22 mouse cellular contexts compared by ENCODE assay signal in genomic region chr1:43781195-43781594, GRCm38 (mm10). TPM values are rescaled to one million over a fixed set of nuclear protein-coding genes. Genes with fewer than 3 reads are reported as not detected.
DNase-seq lines count a peak whose midpoint lies in the region; ATAC-seq and TF ChIP-seq lines count a peak whose summit lies in the region.
"Had no signal": no experiment of that assay in that cellular context is flagged by ENCODE, and none has a peak within 500 bp of the region (broad histone marks: within the 10 kb centered on the region; RNA-seq: fewer than 3 reads in every experiment).

No protein-coding gene starts in this region.

- H3K4me3 ChIP-seq in embryonic facial prominence, embryonic 14.5 days (ENCODE audit: low read depth, low read length): no peak overlapping the region
- no peak overlapping the region for H3K4me3 ChIP-seq in embryonic facial prominence, embryonic 10.5 days
- H3K4me3 ChIP-seq in heart, embryonic 15.5 days: no peak overlapping the region
- no peak overlapping the region for H3K4me3 ChIP-seq in lung, embryonic 16.5 days (ENCODE audit: low read length)
- no peak overlapping the region for H3K4me3 ChIP-seq in lung, postnatal 0 days (ENCODE audit: low read depth, low read length)
- H3K4me3 ChIP-seq in stomach, postnatal 0 days (ENCODE audit: low read depth, low read length): no peak overlapping the region
- H3K4me3 ChIP-seq: erythroblast, embryonic 14.5 days; left cerebral cortex, adult 2 months; liver, embryonic 12.5 days had no signal

- no peak overlapping the region for H3K9ac ChIP-seq in embryonic facial prominence, embryonic 14.5 days (ENCODE audit: low read depth, low read length)
- no peak overlapping the region for H3K9ac ChIP-seq in heart, embryonic 15.5 days
- no peak overlapping the region for H3K9ac ChIP-seq in lung, embryonic 16.5 days (ENCODE audit: low read length)
- no peak overlapping the region for H3K9ac ChIP-seq in lung, postnatal 0 days (replicated peaks; ENCODE audit: low read depth)
- H3K9ac ChIP-seq in stomach, postnatal 0 days (ENCODE audit: low read length): no peak overlapping the region
- H3K9ac ChIP-seq: hindbrain, embryonic 14.5 days; liver, embryonic 12.5 days had no signal

- H3K4me2 ChIP-seq in embryonic facial prominence, embryonic 14.5 days (ENCODE audit: low read depth, low read length): no peak overlapping the region
- H3K4me2 ChIP-seq in heart, embryonic 15.5 days: no peak overlapping the region
- H3K4me2 ChIP-seq in lung, embryonic 16.5 days (ENCODE audit: low read depth, low read length): no peak overlapping the region
- H3K4me2 ChIP-seq in lung, postnatal 0 days (replicated peaks; ENCODE audit: low read depth, low read length): no peak overlapping the region
- no peak overlapping the region for H3K4me2 ChIP-seq in stomach, postnatal 0 days (replicated peaks; ENCODE audit: low read depth)
- H3K4me2 ChIP-seq: hindbrain, embryonic 14.5 days; liver, embryonic 12.5 days had no signal

- ATAC-seq in embryonic facial prominence, embryonic 14.5 days (ENCODE audit: low read depth): 0 out of 2 replicates have a peak, but pooled peaks have one; percentile 44
- 0 out of 2 replicates have a peak, but pooled peaks have one; percentile 50 for ATAC-seq in heart, embryonic 15.5 days (replicated peaks; ENCODE audit: insufficient number of reproducible peaks, insufficient read depth, low FRiP score, low read depth)
- 0 out of 2 replicates have a peak, but pooled peaks have one; percentile 47 for ATAC-seq in lung, embryonic 16.5 days (ENCODE audit: low read depth)
- ATAC-seq in lung, postnatal 0 days: no peak
- no peak; the same call in 1 of the 2 replicates for ATAC-seq in stomach, postnatal 0 days (ENCODE audit: low FRiP score, low TSS enrichment)
- ATAC-seq: forebrain, embryonic 16.5 days; liver, embryonic 12.5 days had no signal

- no peak for TF ChIP-seq EP300 in lung, postnatal 0 days (IDR thresholded peaks at IDR 0.05)
- TF ChIP-seq EP300 in stomach, postnatal 0 days (optimal IDR thresholded peaks at IDR 0.05): no peak

- no peak for TF ChIP-seq CTCF in lung, postnatal 0 days (IDR thresholded peaks at IDR 0.05)
- TF ChIP-seq CTCF in stomach, postnatal 0 days (IDR thresholded peaks at IDR 0.05; ENCODE audit: low read depth): no peak

- H3K36me3 ChIP-seq in embryonic facial prominence, embryonic 14.5 days (ENCODE audit: control insufficient read depth, insufficient read depth, low read length): peaks cover 24% of the 10 kb centered on the region
- H3K36me3 ChIP-seq in embryonic facial prominence, embryonic 10.5 days (replicated peaks): peaks cover 48% of the 10 kb centered on the region
- peaks cover 7% of the 10 kb centered on the region; the same call in 1 of the 2 replicates for H3K36me3 ChIP-seq in heart, embryonic 15.5 days
- peaks cover 3% of the 10 kb centered on the region for H3K36me3 ChIP-seq in lung, embryonic 16.5 days (ENCODE audit: control insufficient read depth, insufficient read depth, low read length)
- no peaks in the 10 kb centered on the region for H3K36me3 ChIP-seq in lung, postnatal 0 days (ENCODE audit: insufficient read depth, low read length)
- H3K36me3 ChIP-seq in stomach, postnatal 0 days (ENCODE audit: control insufficient read depth, insufficient read depth, low read length): peaks cover 8% of the 10 kb centered on the region; the same call in 1 of the 2 replicates

- no peaks in the 10 kb centered on the region for H3K4me1 ChIP-seq in embryonic facial prominence, embryonic 14.5 days (ENCODE audit: control insufficient read depth, insufficient read depth, low read length)
- H3K4me1 ChIP-seq in embryonic facial prominence, embryonic 10.5 days: 0 out of 2 replicates have a peak, but pooled peaks cover 4% of the 10 kb centered on the region
- peaks cover 18% of the 10 kb centered on the region for H3K4me1 ChIP-seq in heart, embryonic 15.5 days (replicated peaks)
- peaks cover 5% of the 10 kb centered on the region; the same call in 1 of the 2 replicates for H3K4me1 ChIP-seq in lung, embryonic 16.5 days (replicated peaks; ENCODE audit: control insufficient read depth, insufficient read depth, low read length)
- no peaks in the 10 kb centered on the region for H3K4me1 ChIP-seq in lung, postnatal 0 days (ENCODE audit: insufficient read depth, low read depth, low read length)
- no peaks in the 10 kb centered on the region for H3K4me1 ChIP-seq in stomach, postnatal 0 days (replicated peaks; ENCODE audit: control insufficient read depth, insufficient read depth)
- H3K4me1 ChIP-seq: liver, embryonic 12.5 days had no signal

- no peak overlapping the region for H3K27ac ChIP-seq in embryonic facial prominence, embryonic 14.5 days (replicated peaks; ENCODE audit: low read depth, low read length)
- H3K27ac ChIP-seq in embryonic facial prominence, embryonic 10.5 days (replicated peaks): no peak overlapping the region
- H3K27ac ChIP-seq in heart, embryonic 15.5 days: no peak overlapping the region
- no peak overlapping the region; the same call in 1 of the 2 replicates for H3K27ac ChIP-seq in lung, embryonic 16.5 days (ENCODE audit: low read length)
- no peak overlapping the region; the same call in 1 of the 2 replicates for H3K27ac ChIP-seq in lung, postnatal 0 days (ENCODE audit: low read length)
- peak overlapping the region; percentile 92 for H3K27ac ChIP-seq in stomach, postnatal 0 days (replicated peaks)
- H3K27ac ChIP-seq: hindbrain, embryonic 14.5 days; liver, embryonic 12.5 days had no signal

- H3K27me3 ChIP-seq in embryonic facial prominence, embryonic 14.5 days (replicated peaks; ENCODE audit: control insufficient read depth, insufficient read depth, low read length): no peaks in the 10 kb centered on the region
- H3K27me3 ChIP-seq in embryonic facial prominence, embryonic 10.5 days (replicated peaks; ENCODE audit: low read depth, poor library complexity, severe bottlenecking): no peaks in the 10 kb centered on the region
- H3K27me3 ChIP-seq in heart, embryonic 15.5 days: no peaks in the 10 kb centered on the region
- H3K27me3 ChIP-seq in lung, embryonic 16.5 days (ENCODE audit: control insufficient read depth, insufficient read depth, low read depth, low read length): no peaks in the 10 kb centered on the region
- no peaks in the 10 kb centered on the region for H3K27me3 ChIP-seq in lung, postnatal 0 days (replicated peaks; ENCODE audit: insufficient read depth, low read length)
- H3K27me3 ChIP-seq in stomach, postnatal 0 days (ENCODE audit: control insufficient read depth, insufficient read depth, low read length): no peaks in the 10 kb centered on the region
- H3K27me3 ChIP-seq: liver, embryonic 12.5 days had no signal

- no peaks in the 10 kb centered on the region for H3K9me3 ChIP-seq in embryonic facial prominence, embryonic 14.5 days (ENCODE audit: control insufficient read depth, low read length)
- no peaks in the 10 kb centered on the region; the same call in 1 of the 2 replicates for H3K9me3 ChIP-seq in embryonic facial prominence, embryonic 10.5 days
- H3K9me3 ChIP-seq in heart, embryonic 15.5 days (replicated peaks): no peaks in the 10 kb centered on the region
- no peaks in the 10 kb centered on the region for H3K9me3 ChIP-seq in lung, embryonic 16.5 days (ENCODE audit: control insufficient read depth, low read length)
- H3K9me3 ChIP-seq in lung, postnatal 0 days (ENCODE audit: low read length): no peaks in the 10 kb centered on the region
- no peaks in the 10 kb centered on the region for H3K9me3 ChIP-seq in stomach, postnatal 0 days (ENCODE audit: control insufficient read depth, low read length)
- H3K9me3 ChIP-seq: liver, embryonic 12.5 days had no signal

- no peak for DNase-seq in embryonic facial prominence, embryonic 14.5 days (ENCODE audit: low spot score)
- no peak for DNase-seq in embryonic facial prominence, embryonic 10.5 days (ENCODE audit: low spot score)
- no peak for DNase-seq in heart, postnatal 36 days
- no peak for DNase-seq in lung, postnatal 0 days (ENCODE audit: low spot score)
- no peak for DNase-seq in stomach, postnatal 0 days (ENCODE audit: low spot score)
- no peak for DNase-seq in thymus, postnatal 0 days (ENCODE audit: low spot score)
- DNase-seq: adrenal gland, adult 8-10 months; cerebellum, adult 11 months; cerebellum, postnatal 25 days; gastrocnemius, postnatal 10 days; kidney, adult 8-10 months; lung, postnatal 14 days; spleen, adult 18-20 months; thymus, postnatal 25 days had no signal

- intact Hi-C loops in heart, postnatal 36 days (cut with DNase I): no loop called here

- WGBS in embryonic facial prominence, embryonic 14.5 days: 51% methylated on average over 2 of the region's 2 CpGs
- WGBS in embryonic facial prominence, embryonic 10.5 days: 71% methylated on average over 2 of the region's 2 CpGs
- 31% methylated on average over 2 of the region's 2 CpGs for WGBS in heart, embryonic 15.5 days
- 44% methylated on average over 2 of the region's 2 CpGs for WGBS in lung, embryonic 16.5 days
- 67% methylated on average over 2 of the region's 2 CpGs for WGBS in lung, postnatal 0 days
- WGBS in stomach, postnatal 0 days: 45% methylated on average over 2 of the region's 2 CpGs

RNA-seq across cellular contexts. Expression of gene Uxs1, which starts 46.4 kb away (rescaled TPM):
- 32.7 and 33.6 TPM in 2 replicates for polyA plus RNA-seq in embryonic facial prominence, embryonic 14.5 days (2014; fragmentation: Nextera tagmentation; extraction: Ambion mirVana)
- 20.1 and 20.6 TPM in 2 replicates for polyA plus RNA-seq in embryonic facial prominence, embryonic 10.5 days (2016; fragmentation: Nextera tagmentation; extraction: Ambion mirVana)
- 12.9 and 16.0 TPM in 2 replicates for polyA plus RNA-seq in heart, embryonic 15.5 days (2015; fragmentation: Nextera tagmentation; extraction: Ambion mirVana)
- 10 to 100 TPM in 1 of 2 experiments, 1 to 10 TPM in 1; 7.6 to 10.1 TPM for total RNA-seq in heart, postnatal 36 days (2021)
- polyA plus RNA-seq in lung, embryonic 16.5 days (2015; fragmentation: Nextera tagmentation; extraction: Ambion mirVana): 25.6 and 28.6 TPM in 2 replicates
- 17.7 and 18.5 TPM in 2 replicates for polyA plus RNA-seq in lung, postnatal 0 days (2015; fragmentation: Nextera tagmentation; extraction: Ambion mirVana)
- polyA plus RNA-seq in stomach, postnatal 0 days (2015; fragmentation: Nextera tagmentation; extraction: Ambion mirVana): 20.0 and 20.2 TPM in 2 replicates
- polyA plus RNA-seq in thymus, postnatal 0 days (2015; fragmentation: Nextera tagmentation; extraction: Ambion mirVana): 23.5 and 25.3 TPM in 2 replicates

RNA-seq across cellular contexts. Expression of gene 1500015O10Rik, which starts 50.8 kb away (rescaled TPM):
- polyA plus RNA-seq in embryonic facial prominence, embryonic 14.5 days (2014; fragmentation: Nextera tagmentation; extraction: Ambion mirVana): 93.9 and 107 TPM in 2 replicates
- polyA plus RNA-seq in embryonic facial prominence, embryonic 10.5 days (2016; fragmentation: Nextera tagmentation; extraction: Ambion mirVana): 0.23 TPM in 1 of 2 replicates, not detected in the other
- polyA plus RNA-seq in heart, embryonic 15.5 days (2015; fragmentation: Nextera tagmentation; extraction: Ambion mirVana): 15.8 and 28.5 TPM in 2 replicates
- 1 to 10 TPM; 2.5 to 3.2 TPM for total RNA-seq in heart, postnatal 36 days (2021)
- 26.5 and 26.6 TPM in 2 replicates for polyA plus RNA-seq in lung, embryonic 16.5 days (2015; fragmentation: Nextera tagmentation; extraction: Ambion mirVana)
- 15.6 and 16.1 TPM in 2 replicates for polyA plus RNA-seq in lung, postnatal 0 days (2015; fragmentation: Nextera tagmentation; extraction: Ambion mirVana)
- 15.5 and 16.6 TPM in 2 replicates for polyA plus RNA-seq in stomach, postnatal 0 days (2015; fragmentation: Nextera tagmentation; extraction: Ambion mirVana)
- polyA plus RNA-seq in thymus, postnatal 0 days (2015; fragmentation: Nextera tagmentation; extraction: Ambion mirVana): 1.2 and 1.6 TPM in 2 replicates
- total RNA-seq: MEL had no signal
- polyA plus RNA-seq: erythroblast, embryonic 14.5 days had no signal

Comparison
In these comparisons a context has a peak if more than half of its experiments do, and no peak if none do; other contexts are left out.
1. ATAC-seq: peak in embryonic facial prominence, embryonic 14.5 days (single experiment), heart, embryonic 15.5 days (single experiment) and lung, embryonic 16.5 days (single experiment); none in lung, postnatal 0 days (single experiment) and stomach, postnatal 0 days (single experiment).